Mouse (Mus musculus): ENCODE measurements around the gene Idh2. TPM values are rescaled to one million over a fixed set of nuclear protein-coding genes. Genes with fewer than 3 reads are reported as not detected.
"Not testable (repeated sequence)": the region's sequence is repeated elsewhere in the genome, so short reads cannot be mapped to it uniquely, and the experiment has no call there.

Gene Idh2
- 1,000 to 10,000 TPM; 1,585 to 1,668 TPM for total RNA-seq (2021)

DNA sequence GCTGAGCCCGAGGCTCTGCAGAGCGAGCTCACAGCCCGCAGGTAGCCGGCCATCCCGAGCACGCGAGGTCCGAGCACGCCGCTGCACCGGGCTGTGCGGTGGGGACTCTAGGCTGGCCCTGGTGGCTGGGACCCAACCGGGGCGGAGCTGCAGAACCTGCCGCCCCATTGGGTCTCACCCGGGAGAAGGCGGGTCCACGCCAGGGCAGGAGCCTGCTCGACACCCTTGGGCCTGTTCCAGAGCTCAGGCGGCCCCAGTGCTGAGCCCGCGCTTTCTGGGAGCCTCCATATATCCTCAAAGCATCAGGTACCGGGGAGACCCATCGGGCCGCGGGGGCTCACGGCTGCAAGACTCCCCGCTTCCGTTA, at the start of gene Idh2:
Gene Idh2, minus strand, starts transcription at position 169 of the 367 bp plus-strand sequence.
- intact Hi-C loops (cut with DNase I): no loop called here

DNA sequence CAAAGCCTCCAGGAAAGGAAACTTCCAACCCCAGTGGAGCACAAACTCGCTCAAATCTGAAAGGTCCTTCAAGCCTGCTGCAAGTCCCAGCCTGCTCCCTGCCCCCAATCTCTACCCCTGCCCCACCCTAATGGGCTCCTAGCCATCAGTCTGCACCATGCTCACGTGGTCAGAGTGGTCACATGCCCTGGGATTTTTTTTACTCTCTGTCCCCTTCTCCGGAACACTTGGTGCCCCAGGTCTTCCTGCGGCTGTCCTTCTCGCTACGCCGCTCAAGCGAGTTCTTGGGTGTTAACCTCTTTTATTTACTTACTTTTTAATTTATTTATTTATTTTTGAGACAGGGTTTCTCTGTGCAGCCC, 45.7 kb upstream of the Idh2 start:
- intact Hi-C loops (cut with DNase I): no loop called here
- peak; percentile 24 for DNase-seq (ENCODE audit: low spot score)

More for the DNA sequence above, at the start of gene Idh2:
- peak; percentile 90 for DNase-seq (ENCODE audit: low spot score)

DNA sequence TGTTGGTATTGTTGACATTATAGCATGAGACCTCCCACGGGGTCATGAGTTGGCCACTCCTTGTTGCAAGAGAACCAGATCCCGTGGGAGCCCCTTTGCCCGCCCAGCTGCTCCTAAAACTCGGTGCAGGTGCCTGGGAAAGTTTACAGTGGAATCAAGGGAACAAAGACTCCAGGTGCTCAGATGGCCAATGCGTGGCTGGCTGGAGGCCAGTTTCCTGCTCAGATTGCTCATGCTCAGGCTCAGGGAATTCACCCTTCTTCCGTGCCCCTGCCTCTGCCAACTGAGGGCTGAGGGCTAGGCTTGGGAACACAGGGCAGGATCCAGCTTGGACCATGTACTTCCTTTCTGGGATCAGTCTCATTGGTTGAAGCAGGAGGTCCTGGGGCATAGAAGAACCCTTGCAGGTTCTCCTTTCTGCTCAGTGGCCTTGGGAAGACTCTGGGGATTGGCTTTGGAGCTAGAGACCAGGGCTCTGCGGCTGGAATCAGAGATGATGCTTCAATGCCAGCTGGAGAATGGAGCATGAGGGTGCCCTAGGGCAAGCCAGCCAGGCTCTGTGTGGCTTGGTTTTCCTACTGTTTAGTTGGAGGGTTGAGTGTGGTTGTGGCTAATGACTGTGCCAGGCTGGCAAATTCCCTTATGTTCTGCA, 45.2 kb upstream of the Idh2 start:
- DNase-seq (ENCODE audit: low spot score): no peak
- intact Hi-C loops (cut with DNase I): no loop called here

DNA sequence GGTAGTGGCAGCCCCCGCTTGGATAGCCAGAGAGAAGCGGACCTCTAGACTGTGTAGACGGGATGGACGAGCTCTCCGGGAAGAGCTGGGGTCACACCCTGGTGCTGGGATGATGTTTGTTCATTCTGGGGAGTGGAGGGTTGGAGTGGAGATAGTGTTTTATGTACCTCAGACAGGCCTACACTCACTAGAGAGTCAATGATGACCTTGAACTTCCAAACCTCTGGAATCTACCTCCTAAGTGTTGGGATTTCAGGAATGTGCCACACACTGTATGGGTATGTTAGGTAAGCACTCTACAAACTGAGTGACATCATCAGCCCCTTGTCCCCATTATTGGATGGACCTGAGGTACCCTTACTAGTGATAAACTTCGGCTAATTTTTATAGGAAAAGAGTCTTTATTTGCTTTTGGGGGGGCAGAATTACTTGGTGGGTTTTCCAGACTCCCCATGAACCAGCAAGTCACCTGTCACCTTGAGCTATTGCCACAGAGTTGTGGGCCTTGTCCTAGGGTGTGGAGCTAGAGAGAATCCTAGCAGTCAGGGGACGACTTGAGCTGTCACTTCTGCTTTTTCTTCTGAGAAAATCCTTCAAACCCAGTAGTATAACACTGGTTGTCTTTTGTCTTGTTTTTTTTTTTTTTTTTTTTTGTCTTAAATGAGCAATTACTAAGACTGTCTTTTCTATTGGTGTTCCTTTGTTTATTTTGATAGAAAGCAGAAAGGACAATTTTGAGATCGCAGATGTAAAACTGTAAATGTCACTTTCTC, 43.5 kb upstream of the Idh2 start:
- DNase-seq (ENCODE audit: low spot score): no peak
- intact Hi-C loops (cut with DNase I): loop anchor here (5.0 kb wide), 1 partner anchor 59 kb away; no protein-coding TSS in a partner anchor

DNA sequence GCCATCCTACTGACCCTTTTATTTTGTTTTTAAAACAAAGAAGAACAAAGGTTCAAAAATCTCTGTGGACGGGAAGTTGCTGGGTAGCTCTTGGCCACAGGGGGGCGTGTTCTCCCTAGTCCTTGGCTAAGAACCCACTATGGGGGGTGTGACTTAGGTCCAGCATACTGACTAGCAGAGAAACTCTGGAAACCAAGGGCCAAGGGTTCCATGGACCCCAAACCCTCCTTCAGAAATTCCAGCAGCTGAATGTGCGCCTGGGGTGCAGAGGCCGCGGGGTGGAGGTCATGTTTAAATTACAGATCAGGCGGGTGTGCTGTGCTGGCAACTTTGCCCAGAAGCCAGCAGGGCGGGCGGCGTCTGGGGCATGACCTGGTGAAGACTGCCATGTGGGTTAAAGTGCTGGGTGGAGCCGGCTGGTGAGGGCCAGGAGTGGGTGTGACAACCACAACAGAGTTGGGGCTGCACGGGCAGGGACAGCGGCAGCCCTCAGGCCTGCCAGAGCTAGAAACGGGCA, 41.6 kb upstream of the Idh2 start:
- intact Hi-C loops (cut with DNase I): loop anchor here (5.0 kb wide), 1 partner anchor 61 kb away; no protein-coding TSS in a partner anchor
- DNase-seq (ENCODE audit: low spot score): no peak

DNA sequence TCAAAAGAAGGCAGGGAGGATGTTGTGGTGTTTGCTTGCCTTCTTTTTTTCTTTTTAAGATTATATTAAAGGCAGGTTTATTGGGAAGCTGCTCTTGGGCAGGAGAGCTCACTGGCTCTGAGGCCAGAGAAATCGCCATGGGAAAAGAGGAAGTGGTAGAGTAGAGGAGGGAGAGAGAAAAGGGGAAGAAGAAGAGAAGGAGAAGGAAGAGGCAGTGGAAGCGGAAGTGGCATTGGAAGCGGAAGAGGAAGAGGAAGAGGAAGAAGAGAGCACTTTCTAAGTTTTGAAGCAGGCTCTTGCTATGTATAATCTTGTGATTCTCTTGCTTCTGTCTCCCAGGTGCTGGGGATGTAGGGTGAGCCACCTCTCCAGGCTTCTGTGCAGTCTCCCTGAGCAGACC, 39.5 kb upstream of the Idh2 start:
- no peak for DNase-seq (ENCODE audit: low spot score)
- intact Hi-C loops (cut with DNase I): loop anchor here (5.0 kb wide), 1 partner anchor 63 kb away; no protein-coding TSS in a partner anchor

DNA sequence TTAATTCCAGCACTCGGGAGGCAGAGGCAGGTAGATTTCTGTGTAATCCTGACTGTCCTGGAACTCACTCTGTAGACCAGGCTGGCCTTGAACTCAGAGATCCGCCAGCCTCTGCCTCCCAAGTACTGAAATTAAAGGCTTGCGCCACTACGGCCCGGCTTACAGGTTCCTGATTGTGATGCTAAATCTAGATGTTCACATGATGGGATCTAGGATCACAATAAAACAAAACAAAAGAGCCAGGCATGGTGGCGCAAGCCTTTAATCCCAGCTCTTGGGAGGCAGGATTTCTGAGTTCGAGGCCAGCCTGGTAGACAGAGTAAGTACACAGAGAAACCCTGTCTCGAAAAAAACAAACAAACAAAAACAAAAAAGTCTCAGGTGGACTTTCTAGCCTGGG, 37.6 kb upstream of the Idh2 start:
- DNase-seq (ENCODE audit: low spot score): no peak
- intact Hi-C loops (cut with DNase I): no loop called here

DNA sequence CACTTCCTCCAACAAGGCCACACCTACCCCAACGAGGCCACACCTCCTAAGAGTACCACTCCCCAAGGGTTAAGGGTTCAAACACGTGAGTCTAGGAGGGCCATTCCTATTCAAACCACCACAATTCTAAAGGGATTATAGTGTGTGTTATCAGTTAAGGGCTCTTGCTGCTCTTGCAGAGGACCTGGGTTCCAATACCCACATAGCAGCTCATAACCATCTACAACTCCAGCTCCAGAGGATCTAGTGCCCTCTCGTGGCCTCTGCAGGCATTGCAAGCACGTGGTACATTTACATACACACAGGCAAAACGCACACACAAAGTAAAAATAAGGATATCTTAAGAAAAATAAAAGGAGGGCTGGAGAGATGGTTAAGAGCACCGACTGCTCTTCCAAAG, 37.0 kb upstream of the Idh2 start:
- no peak for DNase-seq (ENCODE audit: low spot score)
- intact Hi-C loops (cut with DNase I): no loop called here

DNA sequence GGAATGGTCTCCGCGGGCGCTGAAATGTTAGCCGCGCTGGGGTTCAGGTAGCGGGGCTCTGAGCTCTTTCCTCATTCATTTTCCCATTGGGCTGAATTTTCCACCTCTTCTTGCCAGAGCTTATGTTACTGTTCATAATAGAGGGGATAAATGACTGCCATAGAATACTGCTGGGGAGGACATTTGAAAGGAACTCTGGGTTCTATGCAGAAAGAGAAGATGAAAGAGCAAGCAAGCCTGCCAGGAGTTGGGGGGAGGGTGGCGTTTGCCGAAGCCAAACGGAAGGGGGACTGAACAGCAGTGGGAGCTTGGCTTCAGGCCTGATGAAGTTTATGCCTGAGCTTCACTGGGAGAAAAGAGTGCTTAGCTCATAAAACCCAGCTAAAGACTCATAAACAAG, 34.2 kb upstream of the Idh2 start:
- no peak for DNase-seq (ENCODE audit: low spot score)
- intact Hi-C loops (cut with DNase I): no loop called here

DNA sequence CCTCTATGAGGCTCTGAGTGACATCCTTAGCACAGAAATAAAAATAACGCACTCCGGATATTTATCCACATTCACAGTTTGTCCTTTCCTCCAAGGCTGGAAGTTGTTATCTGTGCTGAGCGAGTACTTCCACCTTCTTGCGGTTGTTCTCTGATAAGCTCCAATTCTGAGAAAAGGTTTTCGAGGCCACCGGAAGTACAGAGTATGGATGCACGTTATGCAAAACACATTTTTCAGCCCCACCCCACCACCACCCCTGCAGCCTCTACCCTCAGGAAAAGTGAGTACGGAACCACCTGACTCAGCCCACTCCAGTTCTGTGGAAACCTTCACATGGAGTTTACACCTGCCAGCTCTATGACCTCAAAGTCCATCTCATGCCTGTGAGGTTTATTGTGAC, 30.9 kb upstream of the Idh2 start:
- DNase-seq (ENCODE audit: low spot score): no peak
- intact Hi-C loops (cut with DNase I): no loop called here

DNA sequence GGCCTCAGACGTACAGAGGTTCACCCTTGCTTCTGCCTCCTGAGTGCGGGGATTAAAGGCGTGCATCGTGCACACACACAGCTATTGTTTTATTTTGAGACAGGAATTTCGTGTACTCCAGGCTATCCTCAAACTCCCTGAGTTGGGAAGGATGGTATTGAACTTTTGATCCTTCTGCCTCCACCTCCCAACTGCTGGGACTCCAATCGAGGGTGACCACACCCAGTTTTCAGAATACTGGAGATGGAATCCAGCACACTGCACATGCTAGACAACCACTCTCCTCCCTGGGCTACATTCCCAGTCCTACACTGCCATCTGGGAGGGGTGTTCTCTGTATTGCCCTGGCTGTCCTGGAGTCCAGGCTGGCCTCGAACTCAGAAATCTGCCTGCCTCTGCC, 29.5 kb upstream of the Idh2 start:
- intact Hi-C loops (cut with DNase I): loop anchor here (5.0 kb wide), 3 partner anchors 53 to 228 kb away; partner anchors contain the start of genes Man2a2 and Rccd1
- no peak for DNase-seq (ENCODE audit: low spot score)

DNA sequence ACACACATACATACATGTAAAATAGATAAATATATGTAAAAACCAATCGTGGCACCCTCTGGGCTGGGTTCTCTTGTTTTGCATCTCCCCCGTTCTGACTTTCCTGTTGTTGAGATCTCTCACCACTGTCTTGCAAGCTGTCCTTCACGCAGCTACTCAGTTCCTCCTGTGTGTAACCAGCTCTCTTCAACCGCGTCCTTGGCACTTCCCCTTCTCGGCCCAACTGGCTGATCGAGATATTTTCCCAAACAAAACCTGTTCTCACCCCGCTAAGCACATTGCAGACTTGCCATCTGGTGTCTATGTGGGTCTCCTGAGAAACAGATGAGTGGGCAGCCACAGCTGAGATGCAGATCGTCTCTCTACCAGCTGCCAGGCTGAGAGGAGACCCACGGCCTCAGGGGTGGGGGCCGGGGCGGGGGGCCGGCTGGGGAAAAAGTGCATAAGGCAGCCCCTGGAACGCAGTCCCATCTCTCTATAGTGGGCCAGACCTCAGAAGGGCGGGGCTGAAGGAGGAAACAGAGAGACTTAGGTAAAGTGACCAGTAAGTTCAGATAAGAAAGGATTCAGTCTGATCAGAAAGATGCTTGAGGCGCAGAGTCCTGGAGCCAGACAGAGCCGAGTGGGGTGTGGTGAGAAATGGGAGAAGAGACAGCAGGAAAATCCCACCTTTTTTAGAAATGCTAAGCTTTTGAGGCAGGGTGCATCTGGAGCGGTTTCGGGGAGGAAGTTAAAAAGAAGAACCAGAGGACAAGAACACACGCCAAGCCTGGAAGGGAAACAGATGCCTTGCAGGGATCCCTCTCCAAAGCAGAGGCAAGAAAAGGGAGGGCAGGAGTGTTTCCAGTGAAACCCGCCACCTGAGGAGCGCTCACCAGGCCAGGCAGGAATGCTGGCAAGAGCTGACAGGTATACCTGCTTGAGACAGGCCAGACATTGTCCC, 28.4 kb upstream of the Idh2 start:
- intact Hi-C loops (cut with DNase I): loop anchor here (5.0 kb wide), 3 partner anchors 54 to 229 kb away; partner anchors contain the start of genes Man2a2 and Rccd1
- DNase-seq (ENCODE audit: low spot score): peak; percentile 12

DNA sequence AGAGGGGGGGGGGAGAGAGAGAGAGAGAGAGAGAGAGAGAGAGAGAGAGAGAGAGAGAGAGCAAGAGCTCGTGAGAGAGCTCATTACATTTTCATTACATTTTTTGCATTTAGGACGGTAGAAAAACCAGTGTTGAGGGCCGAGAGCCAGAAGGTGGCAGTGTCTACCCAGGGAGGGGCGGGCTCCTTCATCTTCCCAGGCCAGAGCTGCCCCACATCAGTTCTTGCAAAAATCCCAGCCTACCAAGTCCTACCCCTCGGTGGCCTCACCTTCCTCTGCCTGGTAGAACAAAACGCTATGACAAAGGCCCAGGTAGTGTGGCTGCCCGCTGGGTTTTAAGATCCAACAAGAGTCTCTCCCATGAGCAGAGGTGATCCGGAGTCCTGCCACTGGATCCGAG, 25.6 kb upstream of the Idh2 start:
- intact Hi-C loops (cut with DNase I): loop anchor here (1.0 to 5.0 kb wide), 4 partner anchors 56 to 231 kb away; partner anchors contain the start of genes Man2a2 and Rccd1
- DNase-seq (ENCODE audit: low spot score): peak; percentile 20

DNA sequence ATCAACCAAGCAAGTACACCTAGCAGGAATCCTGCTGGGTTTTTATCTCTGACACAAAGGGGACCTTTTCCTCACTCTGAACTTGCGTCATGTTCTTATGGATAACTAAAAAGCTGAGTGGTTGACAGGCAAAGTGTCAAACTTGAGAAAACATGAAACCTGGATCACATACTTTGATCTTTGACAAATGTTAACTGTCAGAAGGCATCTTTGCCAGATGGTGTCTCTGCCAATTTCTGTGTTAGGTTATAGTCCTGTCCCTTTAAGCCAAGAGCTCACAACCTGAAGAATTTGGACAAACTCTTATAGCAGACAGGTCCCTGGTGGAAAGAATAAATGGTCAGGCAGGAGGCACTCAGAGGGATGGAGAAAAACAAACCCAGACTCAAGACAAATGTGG, 23.2 kb upstream of the Idh2 start:
- intact Hi-C loops (cut with DNase I): no loop called here

DNA sequence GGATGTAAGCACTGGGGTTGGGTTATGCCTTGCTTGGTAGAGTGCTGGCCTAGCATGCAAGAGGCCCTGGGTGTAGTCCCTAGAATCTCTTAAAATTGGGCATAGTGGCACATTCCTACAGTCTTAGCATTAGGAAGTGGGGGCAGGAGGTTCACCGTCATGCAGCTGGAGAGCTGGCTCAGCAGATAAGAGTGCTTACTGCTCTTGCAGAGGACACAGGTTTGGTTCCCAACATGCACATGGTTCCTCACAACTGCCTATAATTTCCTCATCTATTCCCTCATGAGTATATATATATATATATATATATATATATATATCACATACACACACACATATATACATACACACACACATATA, 20.0 kb upstream of the Idh2 start:
- no peak for DNase-seq (ENCODE audit: low spot score)
- intact Hi-C loops (cut with DNase I): no loop called here

More for the DNA sequence above, 23.2 kb upstream of the Idh2 start:
- DNase-seq (ENCODE audit: low spot score): no peak

DNA sequence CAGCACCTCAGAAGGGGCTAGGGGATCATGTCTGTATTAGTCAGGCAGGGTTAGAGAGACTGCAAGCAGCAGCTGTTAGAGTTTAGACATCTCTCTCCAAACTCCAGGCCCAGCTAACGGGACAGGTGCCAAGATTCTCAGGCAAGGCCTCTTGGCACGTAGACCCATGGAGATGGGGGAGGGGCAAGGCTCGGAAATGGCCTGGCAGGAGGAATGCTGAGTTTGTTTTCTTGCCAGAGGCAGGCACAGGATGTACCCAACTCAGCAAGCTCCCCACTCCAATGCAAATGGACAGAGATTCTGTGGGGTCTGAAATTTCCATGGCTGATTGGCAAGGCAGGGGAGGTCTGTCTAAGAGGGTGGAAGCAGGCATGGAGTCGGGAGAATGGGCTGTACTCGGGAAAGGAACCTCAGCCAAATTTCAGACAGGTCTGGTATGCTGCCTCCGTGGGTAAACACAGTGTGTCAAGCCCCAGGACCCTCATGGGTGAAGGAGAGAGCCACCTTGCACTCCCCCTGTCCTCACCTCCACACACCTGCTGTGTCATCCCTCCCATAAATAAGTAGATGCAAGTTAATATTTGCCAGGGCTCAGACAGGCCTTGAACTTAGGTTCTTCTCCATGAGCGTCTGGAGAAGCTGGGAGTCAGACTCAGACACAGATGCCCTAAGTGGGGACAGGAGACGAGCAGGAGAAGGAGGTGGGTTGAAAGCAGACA, 19.4 kb upstream of the Idh2 start:
- intact Hi-C loops (cut with DNase I): no loop called here
- DNase-seq (ENCODE audit: low spot score): peak; percentile 66

DNA sequence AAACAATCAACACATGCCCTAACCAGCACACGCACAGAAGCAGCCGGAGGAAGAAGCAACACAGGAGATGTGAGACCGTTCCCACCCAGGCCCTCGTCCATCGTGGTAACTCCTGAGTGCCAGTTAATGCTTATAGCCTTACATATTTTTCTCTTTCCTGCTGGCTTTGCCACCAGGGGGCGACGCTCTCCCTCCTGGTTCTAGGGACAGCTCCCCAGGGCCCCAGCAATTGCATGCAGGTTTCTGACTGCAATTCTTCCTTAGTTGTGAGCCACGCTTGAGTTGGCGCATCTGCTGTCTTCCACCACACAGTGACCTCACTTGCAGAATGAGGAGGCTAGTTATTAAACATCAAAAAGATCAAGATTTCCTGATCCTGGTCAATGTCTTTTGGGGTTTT, 17.3 kb upstream of the Idh2 start:
- no peak for DNase-seq (ENCODE audit: low spot score)
- intact Hi-C loops (cut with DNase I): no loop called here

DNA sequence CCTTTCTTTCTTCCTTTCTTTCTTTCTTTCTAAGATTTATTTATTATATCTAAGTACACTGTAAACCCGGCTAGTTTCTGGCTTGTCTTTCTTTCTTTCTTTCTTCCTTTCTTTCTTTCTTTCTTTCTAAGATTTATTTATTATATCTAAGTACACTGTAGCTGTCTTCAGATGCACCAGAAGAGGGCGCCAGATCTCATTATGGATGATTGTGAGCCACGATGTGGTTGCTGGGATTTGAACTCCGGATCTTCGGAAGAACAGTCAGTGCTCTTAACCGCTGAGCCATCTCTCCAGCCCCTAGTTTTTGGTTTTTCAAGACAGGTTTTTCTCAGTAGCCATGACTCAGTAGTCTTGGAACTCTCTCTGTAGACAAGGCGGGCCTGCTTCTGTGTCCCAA, 16.1 kb upstream of the Idh2 start:
- intact Hi-C loops (cut with DNase I); DNase-seq (ENCODE audit: low spot score): not testable (repeated sequence)

DNA sequence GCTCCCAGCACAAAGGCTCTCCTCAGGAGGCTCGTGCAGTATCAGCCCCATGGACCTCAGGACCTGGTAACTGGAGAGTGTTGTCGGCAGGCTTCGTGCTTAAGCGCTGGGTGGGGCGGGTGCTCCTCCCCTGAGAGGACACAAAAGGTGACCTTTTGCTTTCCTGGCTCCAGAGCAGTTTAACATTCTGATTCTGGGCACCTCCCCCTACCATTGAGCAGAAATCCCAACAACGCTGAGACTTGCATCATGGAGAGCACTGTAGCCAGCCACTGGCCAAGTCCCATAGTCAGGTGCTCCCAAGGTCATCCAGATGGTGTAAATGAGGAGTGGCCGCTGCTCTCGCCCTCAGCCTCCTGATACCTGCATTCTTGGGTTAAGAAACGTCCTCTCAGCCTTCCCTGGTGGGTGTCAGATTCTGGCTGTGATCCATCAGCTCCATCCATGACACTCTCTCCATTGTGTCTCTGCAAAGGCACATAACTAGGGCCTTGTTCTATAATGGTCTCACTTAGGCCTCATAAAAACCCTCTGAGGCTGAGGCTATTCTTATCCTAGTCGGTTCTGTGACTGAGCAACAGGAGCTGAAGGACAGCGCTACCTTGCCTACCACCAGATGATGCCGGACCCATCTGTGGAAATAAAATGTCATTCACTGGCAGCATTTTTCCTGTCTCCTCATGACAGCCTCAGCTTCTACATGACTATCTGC, 15.3 kb upstream of the Idh2 start:
- DNase-seq (ENCODE audit: low spot score): peak; percentile 22
- intact Hi-C loops (cut with DNase I): loop anchor here (1.0 kb wide), 1 partner anchor 11 kb away; no protein-coding TSS in a partner anchor

Measured in heart, postnatal 25 days (tissue).